Mouse (Mus musculus) bone marrow, adult 2 months (tissue): ENCODE measurements around the gene Spaar. TPM values are rescaled to one million over a fixed set of nuclear protein-coding genes. Genes with fewer than 3 reads are reported as not detected.
A peak's percentile ranks its signal among the peaks of the same experiment; 100 is the strongest.

Experiments
- H3K27ac ChIP-seq: fragments of 200-500 bp; 2 replicates; pipeline ENCODE4 v1.5.1; 2012; ENCODE audit warnings: low read depth, mild to moderate bottlenecking, control low read depth, inconsistent platforms, low read length; ENCODE audit not compliant: control insufficient read depth, poor library complexity, insufficient read depth
- H3K4me1 ChIP-seq: fragments of 200-500 bp; 2 replicates; pipeline ENCODE4 v1.6.1; 2011; ENCODE audit warnings: low read length; ENCODE audit not compliant: control insufficient read depth, insufficient read depth
- H3K4me3 ChIP-seq: fragments of 200-500 bp; replicated peaks from 2 replicates; pipeline ENCODE3; 2011; ENCODE audit warnings: mild to moderate bottlenecking, low read depth, low read length, control low read depth; ENCODE audit not compliant: control insufficient read depth
- CTCF ChIP-seq: fragments of 200-500 bp; IDR thresholded peaks from 2 replicates; pipeline ENCODE4 v1.5.1; 2011; ENCODE audit warnings: low read length, control low read depth; ENCODE audit not compliant: control insufficient read depth, insufficient read depth
- POLR2A ChIP-seq: fragments of 200-500 bp; IDR thresholded peaks from 2 replicates; pipeline ENCODE4 v1.6.1; 2011; ENCODE audit warnings: low read depth, mild to moderate bottlenecking, control low read depth, low read length, borderline replicate concordance; ENCODE audit not compliant: control insufficient read depth
- WGBS: fragments of 180-500 bp; shearing (Covaris S2); methylation state at CpG from one replicate; pipeline ENCODE4 v1.1.7; 2018; 5-methylcytosine and 5-hydroxymethylcytosine counted together
- polyA plus RNA-seq: library from polyadenylated mRNA; stranded (reverse); fragments of >200 nt; gene quantifications from 2 replicates; pipeline ENCODE4 v1.2.4, GENCODE M21; 2011; ENCODE audit warnings: low replicate concordance; ENCODE audit not compliant: missing spikeins, insufficient read depth, insufficient read length

The Spaar gene
- polyA plus RNA-seq, 1 experiment: 0.80 TPM

DNA sequence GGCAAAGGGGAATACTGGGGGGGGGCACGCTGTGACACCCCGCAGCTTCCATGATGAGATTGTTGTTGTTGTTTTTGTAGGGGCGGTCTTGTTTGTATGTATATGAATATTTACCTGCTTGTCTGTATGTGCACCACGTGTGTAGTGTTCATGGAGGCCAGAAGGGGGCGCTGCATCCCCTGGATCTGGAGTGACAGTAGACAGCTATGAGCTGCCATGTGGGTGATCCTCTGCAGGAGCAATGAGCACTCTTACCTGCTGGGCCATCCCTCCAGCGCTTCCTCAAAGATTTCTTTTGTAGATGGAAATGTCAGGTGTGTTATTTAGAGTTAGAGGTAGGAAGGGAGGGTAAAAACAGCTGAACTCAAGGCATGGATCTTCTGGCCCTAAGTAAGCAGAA lies 26.4 kb upstream of the Spaar start:
- Histone ChIP-seq H3K4me1 (no peaks in the 10 kb centered on the region), H3K27ac (no peak overlapping the region), H3K4me3 (no peak overlapping the region)
- TF ChIP-seq CTCF (peak; percentile 48), POLR2A (no peak)
- 84% methylated on average over 6 of the region's 6 CpGs for whole genome bisulfite sequencing

DNA sequence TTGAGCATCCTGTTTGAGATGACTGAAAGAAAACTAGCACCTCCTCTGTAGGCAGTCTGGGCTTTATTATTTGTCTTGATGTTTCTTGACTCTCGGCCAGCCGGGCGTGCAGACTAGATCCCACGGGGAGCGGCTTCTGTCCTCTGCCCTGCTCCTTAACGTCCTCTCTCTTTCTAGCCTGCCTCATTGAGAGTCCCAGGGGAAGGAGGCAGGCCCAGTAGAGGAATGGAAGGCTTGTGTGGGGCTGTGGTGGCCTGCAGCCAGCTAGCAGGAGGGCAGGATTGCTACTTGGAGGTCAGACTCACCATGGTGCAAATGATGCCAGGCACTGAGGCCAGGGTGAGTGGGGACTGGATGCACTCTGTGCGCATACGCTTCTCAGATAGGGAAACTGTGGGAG lies 26.0 kb upstream of the Spaar start:
- no peak for TF ChIP-seq POLR2A
- no peak for TF ChIP-seq CTCF
- no peaks in the 10 kb centered on the region for H3K4me1 ChIP-seq
- H3K4me3 ChIP-seq: no peak overlapping the region
- 83% methylated on average over 8 of the region's 8 CpGs for WGBS
- H3K27ac ChIP-seq: no peak overlapping the region

GRCm38 (mm10) chr4:43705991-43706390 lies 23.8 kb upstream of the Spaar start:
- Histone ChIP-seq H3K4me1 (no peaks in the 10 kb centered on the region; the same call in 1 of the 2 replicates), H3K4me3 (no peak overlapping the region), H3K27ac (no peak overlapping the region)
- WGBS: 79% methylated on average over 13 of the region's 13 CpGs
- TF ChIP-seq CTCF (no peak), POLR2A (no peak)

- no peak within 1 kb of the TSS for H3K27ac ChIP-seq
- WGBS: 33% methylated on average over 6 of the region's 6 CpGs
- TF ChIP-seq POLR2A (no peak), CTCF (no peak)
Measured at GRCm38 (mm10) chr4:43709869-43710268, 20.0 kb upstream of the Spaar start, which contains the start of gene Olfr71. Olfr71 (minus strand) TSS chr4:43710255.

GRCm38 (mm10) chr4:43711821-43712220 lies 18.0 kb upstream of the Spaar start:
- no peak overlapping the region for H3K27ac ChIP-seq
- no peak overlapping the region for H3K4me3 ChIP-seq
- peak; percentile 84 for TF ChIP-seq CTCF
- TF ChIP-seq POLR2A: no peak
- WGBS: under 1% methylated on average over 2 of the region's 2 CpGs
- H3K4me1 ChIP-seq: no peaks in the 10 kb centered on the region; the same call in 1 of the 2 replicates

More at GRCm38 (mm10) chr4:43709869-43710268, 20.0 kb upstream of the Spaar start, which contains the start of gene Olfr71:
- H3K4me1 ChIP-seq: no peaks in the 10 kb centered on the region; the same call in 1 of the 2 replicates
- no peak within 1 kb of the TSS for H3K4me3 ChIP-seq

DNA sequence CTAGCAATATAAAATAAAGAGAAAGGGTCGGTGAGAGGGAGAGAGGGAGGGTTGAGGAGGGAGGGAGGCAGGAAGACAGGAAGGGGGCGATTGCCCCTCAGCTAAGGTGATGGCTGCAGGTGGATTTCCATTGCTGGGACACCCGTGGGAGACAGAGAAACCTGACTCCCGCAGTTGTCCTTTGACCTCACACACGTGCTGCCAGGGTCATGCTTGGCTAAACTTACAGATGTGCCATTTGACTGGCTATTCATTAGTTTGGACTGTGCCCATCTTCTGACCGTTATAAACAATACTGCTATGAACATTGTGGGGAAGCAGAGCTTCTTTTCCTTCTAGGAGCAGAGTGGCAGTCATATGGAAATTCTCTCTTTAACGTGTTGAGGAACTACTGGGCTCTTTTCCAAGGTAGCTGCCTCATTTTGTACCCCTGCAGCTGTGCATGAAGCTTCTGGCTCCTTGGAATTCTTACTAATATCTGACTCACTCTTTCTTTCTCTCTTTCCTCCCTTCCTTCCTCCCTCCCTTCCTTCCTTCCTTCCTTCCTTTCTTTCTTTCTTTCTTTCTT lies 16.1 kb upstream of the Spaar start:
- 50% methylated on average over 7 of the region's 7 CpGs for WGBS
- TF ChIP-seq CTCF (no peak), POLR2A (no peak)

DNA sequence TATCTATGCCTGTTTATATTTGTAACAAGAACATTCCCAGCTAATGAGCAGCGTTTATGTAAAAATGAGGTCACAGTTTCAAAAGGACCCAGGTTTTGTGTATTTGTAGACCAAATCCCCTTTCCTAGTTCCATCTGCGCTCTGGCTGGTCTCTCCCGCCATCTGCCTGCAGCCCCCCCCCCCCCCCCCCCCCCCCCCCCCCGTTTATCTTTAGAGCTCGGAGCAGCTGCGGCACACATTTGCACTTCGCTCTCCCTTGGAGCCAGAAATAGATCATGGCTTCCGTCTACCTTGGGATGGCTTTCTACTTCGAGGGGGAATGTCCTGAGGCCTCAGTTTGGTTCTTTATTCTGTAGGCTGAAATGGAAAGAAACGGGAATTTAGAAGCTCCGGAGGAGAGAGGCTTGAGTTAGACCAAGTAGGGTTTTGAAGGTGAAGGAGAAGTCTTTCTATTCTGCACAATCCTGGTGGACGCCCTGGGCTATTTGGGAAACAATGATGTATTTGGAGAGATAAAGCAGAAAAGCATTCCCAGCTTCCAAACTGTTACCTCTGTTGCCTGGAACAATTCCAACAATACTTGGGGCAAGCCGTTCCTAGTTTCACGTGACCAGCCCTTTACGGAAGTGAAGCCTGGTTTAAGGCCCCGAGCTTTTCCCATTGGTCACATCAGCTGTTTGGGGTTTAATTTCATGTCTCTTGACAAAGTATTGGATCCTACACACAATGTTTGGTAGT lies 9.2 kb upstream of the Spaar start:
- H3K27ac ChIP-seq: no peak overlapping the region
- no peak for TF ChIP-seq POLR2A
- no peak for TF ChIP-seq CTCF
- no peaks in the 10 kb centered on the region; the same call in none of the 2 replicates for H3K4me1 ChIP-seq
- no peak overlapping the region for H3K4me3 ChIP-seq
- 54% methylated on average over 16 of the region's 16 CpGs for WGBS

More for the DNA sequence above, 16.1 kb upstream of the Spaar start:
- Histone ChIP-seq H3K4me3 (no peak overlapping the region), H3K27ac (no peak overlapping the region), H3K4me1 (no peaks in the 10 kb centered on the region; the same call in 1 of the 2 replicates)

- WGBS: 82% methylated on average over 4 of the region's 4 CpGs
- H3K4me1 ChIP-seq: no peaks in the 10 kb centered on the region; the same call in none of the 2 replicates
- no peak overlapping the region for H3K27ac ChIP-seq
- no peak for TF ChIP-seq CTCF
- H3K4me3 ChIP-seq: no peak overlapping the region
Measured at GRCm38 (mm10) chr4:43722191-43722590, 7.6 kb upstream of the Spaar start.
